Mouse (Mus musculus) lung, adult 2 months (tissue): ENCODE measurements around the gene Olfr186.

Experiments used
- CTCF ChIP-seq: fragments of 200-500 bp; IDR thresholded peaks from 2 replicates; pipeline ENCODE4 v1.5.1; 2011; ENCODE audit warnings: mild to moderate bottlenecking, low read length, control low read depth; ENCODE audit not compliant: insufficient read depth
- POLR2A ChIP-seq: fragments of 200-500 bp; IDR thresholded peaks from 2 replicates; pipeline ENCODE4 v1.6.1; 2011; ENCODE audit warnings: low read depth, mild to moderate bottlenecking, control low read depth, low read length, borderline replicate concordance; ENCODE audit errors: extremely low read depth

DNA sequence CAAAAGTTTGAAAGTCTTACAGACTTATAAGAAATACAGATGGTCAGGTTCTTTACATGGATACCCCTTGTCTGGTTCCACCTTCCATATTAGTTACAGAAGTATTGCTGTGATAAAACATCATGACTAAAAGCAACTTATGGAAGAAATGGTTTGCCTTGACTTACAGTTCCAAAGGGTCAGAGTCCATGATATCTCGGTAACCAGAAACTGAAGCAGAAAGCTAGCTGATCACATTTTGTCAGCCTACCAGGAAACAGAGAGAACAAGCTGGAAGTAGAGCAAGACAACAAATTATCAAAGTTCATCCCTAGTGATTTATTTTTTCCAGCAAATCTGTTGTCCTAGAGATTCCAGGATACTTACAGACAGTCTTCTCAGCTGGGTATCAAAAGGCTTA lies 43.4 kb upstream of the Olfr186 start:
- no peak for TF ChIP-seq POLR2A
- no peak for TF ChIP-seq CTCF
